Mouse (Mus musculus) megakaryocyte progenitor cell, adult 5-6 weeks (primary cell): ENCODE results near the gene Ankmy1. TPM values are rescaled to one million over a fixed set of nuclear protein-coding genes. Genes with fewer than 3 reads are reported as not detected.
A peak's percentile ranks its signal among the peaks of the same experiment; 100 is the strongest.

Experiments used
- ATAC-seq: replicated peaks from 2 replicates; pipeline ENCODE4 v1.8.0; 2016; ENCODE audit warnings: mild to moderate bottlenecking, moderate TSS enrichment, inconsistent platforms; ENCODE audit not compliant: poor library complexity
- total RNA-seq, 2 experiments: library from RNA; stranded (forward) in 1 of 2; stranded (reverse) in 1 of 2; fragments of 157-497, 149-512 nt in 1 of 2; fragments of 200-1000 nt in 1 of 2; gene quantifications; 2 replicates each; pipeline versions ENCODE4 v1.2.3 to v1.2.4; 2015 to 2017

Ankmy1 gene
- total RNA-seq, 2 experiments from 2014 or later, result 0.27 TPM; not detected in 1

DNA sequence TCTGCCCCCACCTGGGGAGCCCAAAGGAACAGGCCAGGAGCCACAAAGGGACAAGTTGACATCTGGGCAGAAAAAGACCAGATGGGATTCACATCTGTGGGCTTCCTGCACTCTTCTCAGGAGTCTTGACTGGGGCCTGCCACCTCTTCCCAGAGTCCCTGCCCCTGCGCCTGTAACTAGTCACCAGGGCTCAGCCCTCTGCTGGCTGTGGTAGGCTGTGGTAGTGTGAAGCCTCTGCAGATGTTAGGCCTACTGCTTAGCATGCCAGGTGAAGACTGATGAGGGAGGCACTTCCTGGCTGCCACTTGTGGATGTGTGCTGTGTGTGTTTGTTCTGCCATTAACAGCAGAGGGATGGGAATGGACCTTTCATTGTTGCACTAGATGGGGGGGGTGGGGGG, 9.6 kb upstream of the Ankmy1 start:
- peak; percentile 24 for ATAC-seq

DNA sequence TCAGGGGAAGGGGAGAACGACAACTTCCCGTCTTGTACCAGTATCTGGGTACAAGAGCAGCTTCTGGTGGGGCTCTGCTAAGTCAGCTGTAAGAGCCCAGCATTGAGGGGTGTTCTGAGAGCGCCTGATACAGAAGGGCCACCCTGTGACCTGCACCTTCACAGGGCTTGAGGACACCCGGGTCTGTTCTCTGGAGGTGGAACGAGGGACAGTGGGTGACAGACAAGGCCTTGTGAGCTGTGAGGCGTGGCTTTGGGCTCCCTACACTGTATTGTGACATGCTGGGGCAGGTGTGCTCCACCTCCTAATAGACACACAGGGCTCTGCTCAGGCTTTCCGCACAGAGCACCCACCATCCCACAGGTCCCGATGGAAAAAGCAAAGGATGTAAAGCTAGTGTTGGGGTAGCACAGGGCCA, 9.0 kb upstream of the Ankmy1 start:
- no peak for ATAC-seq

DNA sequence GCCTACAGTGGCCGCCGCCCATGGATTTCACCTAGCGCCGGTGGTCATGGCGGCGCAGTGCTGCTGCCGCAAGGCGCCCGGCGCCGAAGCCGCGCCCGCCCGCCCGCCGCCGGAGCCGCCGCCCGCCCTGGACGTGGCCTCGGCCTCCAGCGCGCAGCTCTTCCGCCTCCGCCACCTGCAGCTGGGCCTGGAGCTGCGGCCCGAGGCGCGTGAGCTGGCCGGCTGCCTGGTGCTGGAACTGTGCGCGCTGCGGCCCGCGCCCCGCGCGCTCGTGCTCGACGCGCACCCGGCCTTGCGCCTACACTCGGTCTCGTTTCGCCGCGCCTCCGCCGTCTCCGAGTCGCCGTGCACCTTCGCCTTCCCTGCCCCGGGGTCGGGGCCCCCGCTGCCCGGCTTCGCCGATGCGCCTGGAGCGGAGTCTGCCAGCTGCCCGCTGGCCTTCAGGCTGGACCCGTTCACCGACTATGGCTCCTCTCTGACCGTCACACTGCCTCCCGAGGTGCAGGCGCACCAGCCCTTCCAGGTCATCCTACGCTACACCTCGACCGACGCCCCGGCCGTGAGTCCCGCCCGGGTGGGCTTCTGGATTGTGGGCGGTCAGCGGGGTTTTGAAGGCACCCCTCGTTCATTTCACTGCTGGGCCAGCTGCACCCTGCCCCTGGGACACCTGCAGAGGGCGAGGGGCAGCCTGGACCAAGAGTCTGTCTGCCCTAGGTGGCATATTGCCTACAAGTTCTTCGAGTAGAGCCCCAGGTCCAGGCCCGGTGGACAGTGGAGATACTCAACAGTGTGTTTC, 8.4 kb upstream of the Ankmy1 start:
- ATAC-seq, result no peak

DNA sequence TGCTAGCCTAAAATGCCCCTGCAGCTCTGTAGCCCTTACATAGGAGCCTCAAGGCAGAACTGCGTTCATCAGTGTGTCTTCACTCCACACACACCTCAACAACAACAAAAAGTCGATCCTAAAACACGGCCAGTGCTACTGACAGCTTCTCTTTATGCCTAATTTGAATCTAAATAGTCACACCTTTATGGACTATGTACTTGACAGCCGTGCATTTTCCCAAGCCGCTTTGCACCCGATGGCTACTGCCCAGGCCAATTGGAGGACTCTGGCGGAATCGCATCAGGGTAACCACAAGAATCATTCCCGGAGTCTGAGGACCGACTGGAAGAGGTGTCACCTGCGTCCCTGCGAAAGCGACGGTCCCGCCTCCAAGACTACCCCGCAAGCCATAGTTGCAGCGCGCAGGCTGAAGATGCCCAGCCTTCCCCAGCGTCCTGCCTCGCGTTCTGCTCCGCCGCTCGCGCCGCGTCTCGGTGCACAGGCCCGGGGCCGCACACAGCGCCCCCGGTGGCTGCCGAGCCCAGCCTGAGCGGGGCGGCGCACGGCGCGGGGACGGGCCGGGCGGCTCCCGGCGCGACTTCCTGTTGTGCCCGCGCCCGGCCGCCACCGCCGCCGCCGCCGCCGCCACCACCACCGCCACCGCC, 7.7 kb upstream of the Ankmy1 start, which contains the start of gene Rnpepl1:
TSS of gene Rnpepl1 (plus strand) at position 545 of the 647 bp plus-strand sequence.
- peak; percentile 47 for ATAC-seq

DNA sequence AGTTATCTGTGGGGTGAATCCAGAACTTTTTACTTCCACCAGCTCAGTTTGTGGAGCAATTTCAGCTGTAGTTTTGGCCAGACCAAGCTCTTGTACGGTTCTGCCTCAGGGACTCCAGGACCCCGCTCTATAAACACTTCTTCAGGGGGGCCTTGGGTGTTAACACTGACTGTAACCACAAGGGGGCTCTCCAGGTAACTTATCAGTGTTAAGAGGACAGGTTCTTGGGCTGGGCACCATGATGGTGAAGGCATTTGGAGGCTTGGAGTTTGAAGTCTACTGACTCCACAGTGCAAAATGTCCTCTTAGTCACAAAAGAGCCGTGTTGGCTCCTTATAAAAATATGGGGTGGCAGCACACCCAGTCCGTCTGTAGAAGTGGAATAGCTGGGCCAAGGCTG, 6.4 kb upstream of the Ankmy1 start:
- no peak for ATAC-seq

DNA sequence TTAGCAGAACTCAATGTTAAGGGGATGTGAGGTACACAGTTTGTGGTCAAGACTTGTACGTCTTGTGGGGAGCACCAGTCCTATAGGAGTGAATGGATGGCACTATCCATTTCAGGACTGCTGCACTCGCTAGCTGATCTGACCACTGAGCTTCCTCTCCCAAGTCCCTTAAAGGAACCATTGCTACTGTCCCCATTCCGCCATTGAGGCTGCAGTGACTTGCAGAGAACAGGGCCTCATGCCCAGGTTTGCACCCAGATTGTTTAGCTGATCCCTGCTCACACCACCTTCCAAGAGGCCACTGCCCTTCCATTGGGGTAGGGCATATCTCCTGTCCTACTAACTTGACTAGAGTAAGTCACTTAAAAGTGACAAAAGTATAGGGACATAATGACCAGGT, 6.0 kb upstream of the Ankmy1 start:
- no peak for ATAC-seq

DNA sequence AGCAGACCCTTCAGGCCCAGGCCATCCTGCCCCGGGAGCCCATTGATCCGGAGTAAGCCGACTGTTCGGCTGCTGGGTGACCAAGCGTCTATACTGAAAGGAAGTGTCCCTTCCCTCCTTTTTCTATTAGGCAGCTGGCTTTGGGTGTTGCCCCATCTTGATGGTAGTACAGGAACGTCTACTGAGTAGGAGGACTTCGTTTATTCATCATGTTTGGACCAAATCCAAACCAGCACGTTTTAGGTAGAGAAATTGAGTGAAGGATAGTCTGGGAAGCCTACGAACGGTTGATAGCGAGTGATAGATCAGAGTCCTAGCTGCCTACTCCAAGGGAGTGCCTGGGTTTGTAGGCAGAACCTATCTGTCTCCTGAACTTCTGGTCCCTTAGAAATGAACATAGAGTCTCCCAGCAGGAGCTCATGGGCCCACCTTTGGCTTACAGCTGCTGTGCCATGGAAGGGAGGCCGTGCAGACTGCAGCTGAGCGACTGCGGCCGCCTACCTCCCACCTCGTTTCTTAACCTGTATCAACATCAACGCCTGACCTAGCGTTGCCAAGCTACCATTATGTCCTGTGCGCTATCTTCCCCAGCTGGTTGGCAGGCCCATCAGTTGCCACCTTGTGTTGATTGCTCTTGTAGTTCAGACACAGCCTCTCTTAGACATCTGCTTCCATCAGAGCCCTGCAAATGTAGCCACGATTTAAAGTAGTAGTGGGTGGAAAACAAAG, 5.1 kb upstream of the Ankmy1 start:
- peak; percentile 14 for ATAC-seq

DNA sequence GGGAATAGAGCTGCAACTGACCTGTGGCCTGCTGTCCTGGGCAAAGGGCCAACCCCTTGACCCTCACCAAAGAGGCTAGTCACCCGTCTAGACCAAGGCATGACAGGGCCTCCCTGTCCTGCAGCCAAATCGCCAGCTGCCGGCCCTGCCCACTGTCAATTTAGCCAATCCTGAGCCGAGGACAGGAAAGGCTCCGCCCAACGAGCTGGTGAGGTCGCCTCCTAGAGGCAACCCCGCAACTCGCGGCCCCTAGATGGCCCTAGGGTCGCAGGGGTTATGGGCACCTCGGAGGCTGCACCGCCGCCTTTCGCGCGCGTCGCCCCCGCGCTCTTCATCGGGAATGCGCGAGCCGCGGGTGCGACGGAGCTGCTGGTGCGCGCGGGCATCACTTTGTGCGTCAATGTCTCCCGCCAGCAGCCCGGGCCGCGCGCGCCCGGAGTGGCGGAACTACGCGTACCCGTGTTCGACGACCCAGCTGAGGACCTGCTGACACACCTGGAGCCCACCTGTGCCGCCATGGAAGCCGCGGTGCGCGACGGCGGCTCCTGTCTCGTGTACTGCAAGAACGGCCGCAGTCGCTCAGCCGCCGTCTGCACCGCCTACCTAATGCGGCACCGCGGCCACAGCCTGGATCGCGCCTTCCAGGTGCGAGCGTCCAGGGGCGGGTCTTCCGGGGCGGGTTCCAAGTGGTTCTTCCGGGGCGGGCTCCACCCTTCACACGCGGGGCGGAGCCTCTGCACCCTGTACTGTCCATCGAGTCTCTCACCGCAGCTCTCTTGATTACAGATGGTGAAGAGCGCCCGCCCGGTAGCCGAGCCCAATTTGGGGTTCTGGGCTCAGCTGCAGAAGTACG, 4.3 kb upstream of the Ankmy1 start, which contains the start of gene Dusp28:
TSS of gene Dusp28 (plus strand) at position 203 of the 853 bp plus-strand sequence.
- ATAC-seq, result peak; percentile 61

DNA sequence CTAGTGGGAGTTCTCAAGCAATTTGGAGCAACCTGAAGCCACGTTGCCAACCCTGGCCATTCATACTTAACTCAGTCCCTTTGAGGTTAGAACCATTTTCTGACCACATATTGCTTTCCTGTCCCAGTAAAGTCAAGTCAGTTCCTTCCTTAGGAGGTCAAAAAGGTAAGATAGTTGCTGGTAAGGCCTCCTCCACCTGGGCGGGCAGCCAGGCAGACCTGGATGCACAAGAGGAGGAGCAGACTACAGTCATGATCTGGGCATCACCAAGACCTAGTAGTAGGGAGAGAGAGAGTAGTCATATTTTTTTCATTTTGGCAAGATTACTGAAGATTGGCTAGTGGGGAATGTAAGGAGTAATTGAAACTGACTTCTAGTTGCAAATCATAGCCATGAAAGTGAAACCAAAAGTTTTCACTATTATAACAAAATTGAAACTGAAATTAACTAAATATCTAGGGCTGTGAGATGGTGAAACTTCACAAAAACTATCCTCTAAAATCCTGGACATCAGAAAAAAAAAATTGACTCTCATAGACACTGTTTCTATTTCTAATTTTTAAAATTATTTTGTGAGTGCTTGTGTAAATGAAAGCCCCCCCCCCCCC, 3.1 kb upstream of the Ankmy1 start:
- ATAC-seq, result no peak

DNA sequence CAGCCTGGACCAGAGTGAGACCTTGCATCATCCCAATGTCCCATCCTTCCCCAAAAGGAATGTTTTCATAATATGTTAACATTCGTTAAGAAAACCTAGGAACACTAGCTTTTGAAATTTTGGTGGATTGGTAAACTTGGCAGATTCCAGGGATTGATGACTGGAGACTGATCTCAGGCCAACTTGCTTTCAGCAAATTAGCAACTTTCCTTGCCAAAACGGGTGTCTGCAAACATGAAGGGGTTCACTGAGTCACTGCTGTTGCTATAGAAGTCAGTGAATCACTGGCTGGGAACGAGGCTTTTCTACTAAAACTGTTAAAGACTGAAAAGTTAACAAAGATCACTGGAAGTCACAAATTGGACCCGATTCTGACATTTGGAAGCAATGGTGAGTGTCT, 921 bp upstream of the Ankmy1 start:
- no peak for ATAC-seq

DNA sequence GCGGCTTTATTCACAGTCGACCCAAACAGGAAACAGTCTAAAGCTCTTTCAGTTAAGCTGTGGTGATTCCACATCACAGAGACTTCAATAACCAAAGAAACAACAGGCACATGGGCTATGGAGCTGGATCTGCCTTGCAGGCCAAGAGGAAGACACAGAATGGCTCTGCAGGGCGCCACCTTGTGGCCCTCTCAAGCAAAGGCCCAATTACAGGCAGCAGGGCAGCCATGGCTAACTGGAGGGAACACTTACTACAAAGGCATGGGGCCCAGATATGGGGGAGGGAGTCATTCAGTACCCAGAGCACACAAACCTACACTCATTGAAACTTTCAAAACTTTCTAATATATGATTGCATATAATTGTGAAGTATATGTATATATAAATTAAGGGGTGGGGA, 7.6 kb downstream of the Ankmy1 start:
- ATAC-seq, result peak; percentile 99

DNA sequence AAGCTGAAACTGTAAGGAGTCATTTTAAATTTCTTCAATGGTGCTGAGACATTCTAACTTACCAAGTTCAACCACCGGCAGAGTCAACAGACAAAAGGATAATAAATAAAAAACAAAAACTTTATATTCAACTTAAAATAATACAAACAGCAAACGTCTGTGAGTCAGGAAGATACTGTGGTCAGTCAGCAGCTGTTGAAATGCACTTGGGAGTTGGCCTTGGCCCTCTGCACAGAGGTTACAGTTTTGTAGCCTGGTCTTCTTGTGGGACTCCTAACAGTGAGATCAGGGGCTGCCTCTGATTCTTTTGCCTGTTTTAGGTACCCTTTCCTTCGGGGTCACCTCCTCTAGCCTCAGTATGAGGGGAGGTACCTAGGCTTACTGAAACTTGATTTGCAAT, 8.8 kb downstream of the Ankmy1 start:
- no peak for ATAC-seq

DNA sequence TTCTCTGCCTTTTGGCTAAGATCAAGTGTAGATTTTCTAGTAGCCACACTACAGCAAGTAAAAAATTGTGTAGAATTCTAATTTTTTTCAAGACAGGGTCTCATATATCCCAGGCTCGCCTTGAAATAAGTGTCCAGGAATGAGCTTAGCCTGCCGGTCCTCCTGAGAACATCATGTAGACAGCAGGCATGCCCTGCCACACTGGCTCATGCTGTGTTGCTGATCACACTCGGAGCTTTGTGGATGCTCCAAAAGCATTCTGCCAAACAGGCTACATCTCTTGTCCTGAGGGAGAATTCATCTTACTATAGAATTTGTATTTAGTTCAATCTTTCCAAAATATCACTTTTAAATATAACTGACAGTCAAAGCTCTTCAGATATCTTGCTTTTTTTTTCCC, 9.9 kb downstream of the Ankmy1 start:
- ATAC-seq, result no peak

DNA sequence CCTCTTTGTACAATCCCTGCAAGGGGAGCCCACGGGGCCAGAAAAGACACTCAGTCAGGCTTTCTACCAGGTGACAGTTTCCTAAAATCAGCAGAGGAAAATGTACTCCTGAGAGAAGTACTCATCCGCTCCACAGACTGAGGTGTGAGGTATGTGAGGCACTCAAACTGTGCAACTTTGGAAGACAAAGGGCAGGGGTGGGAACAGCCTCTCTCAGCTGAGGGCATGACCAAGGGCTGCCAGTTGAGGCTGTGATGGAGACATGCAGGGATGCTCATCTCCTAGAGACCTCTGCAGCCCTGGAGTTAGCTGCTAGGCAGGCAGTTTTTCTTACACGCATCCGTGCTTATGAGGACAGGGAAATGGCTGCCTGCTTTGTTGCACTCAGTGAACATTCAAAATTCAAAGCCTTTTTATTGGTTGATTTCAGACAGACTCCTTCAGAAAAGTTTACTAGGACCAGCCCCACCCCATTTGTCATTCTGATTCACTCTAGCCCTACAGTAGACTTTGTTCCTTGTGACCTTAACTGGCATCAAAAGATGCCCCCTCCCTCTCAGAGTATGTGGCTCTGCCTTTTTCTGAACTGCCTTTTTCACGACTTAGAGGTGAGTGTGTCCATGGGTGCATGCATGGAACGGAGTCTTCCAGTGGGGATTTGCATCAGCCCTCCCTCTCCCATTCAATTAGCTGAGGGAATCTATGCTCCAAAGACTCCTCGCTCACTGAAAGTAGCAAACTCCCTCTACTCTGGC, 13.6 kb downstream of the Ankmy1 start:
- ATAC-seq, result no peak

DNA sequence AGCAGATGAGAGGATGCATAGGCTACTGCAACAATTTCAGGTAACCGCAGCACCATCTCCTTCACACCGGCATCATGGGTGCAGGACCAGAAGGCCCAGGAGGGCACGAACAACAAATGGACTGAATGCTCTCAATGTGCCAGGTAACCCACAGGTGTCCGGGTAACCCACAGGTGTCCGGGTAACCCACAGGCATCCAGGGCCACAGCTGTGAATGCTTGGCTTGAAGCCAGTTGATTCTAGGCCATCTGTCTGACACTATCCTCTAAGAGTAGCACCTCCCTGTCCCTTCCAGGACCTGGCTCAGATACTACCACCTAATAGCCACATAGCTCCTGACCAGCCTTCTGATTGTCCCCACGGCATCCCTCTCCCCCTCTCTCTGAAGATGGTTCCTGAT, 20.7 kb downstream of the Ankmy1 start:
- no peak for ATAC-seq

DNA sequence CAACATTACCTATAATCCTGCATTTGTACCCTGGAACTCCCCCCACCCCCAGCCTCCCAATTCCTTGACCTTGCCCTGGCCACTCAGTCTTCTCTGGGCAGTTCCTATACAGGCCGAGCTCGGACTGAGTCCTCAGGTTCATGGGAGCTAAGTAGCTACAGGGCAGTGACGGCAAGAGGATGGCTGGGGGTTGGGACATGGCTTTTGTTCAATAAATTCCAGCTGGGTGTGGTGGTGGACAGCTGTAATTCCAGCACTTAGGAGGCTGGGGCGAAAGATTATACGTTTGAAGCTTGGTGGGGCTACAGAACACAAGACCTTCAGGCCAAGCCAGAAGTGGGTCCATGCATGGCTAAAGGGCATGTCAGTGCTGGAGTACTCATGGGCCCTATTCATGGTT, 22.6 kb downstream of the Ankmy1 start:
- ATAC-seq, result no peak

DNA sequence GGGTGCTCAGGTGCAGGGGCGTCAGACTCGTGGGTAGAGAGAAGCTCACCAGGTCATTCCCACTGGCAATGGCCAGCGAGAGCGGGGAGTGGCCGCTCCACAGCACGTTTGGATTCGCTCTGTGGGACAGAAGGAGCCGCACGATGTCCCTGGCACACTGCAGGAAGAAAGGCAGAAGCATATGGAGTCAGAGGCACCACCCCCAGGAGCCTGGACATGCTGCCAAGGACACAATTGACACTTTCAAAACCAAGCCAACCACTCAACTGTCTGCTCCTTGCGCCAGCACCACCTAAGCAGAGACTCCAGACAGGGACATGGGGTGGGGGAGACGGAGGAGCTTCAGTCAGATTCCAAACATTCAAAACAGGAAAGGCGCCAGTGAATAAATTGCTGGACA, 23.4 kb downstream of the Ankmy1 start:
- ATAC-seq, result no peak

DNA sequence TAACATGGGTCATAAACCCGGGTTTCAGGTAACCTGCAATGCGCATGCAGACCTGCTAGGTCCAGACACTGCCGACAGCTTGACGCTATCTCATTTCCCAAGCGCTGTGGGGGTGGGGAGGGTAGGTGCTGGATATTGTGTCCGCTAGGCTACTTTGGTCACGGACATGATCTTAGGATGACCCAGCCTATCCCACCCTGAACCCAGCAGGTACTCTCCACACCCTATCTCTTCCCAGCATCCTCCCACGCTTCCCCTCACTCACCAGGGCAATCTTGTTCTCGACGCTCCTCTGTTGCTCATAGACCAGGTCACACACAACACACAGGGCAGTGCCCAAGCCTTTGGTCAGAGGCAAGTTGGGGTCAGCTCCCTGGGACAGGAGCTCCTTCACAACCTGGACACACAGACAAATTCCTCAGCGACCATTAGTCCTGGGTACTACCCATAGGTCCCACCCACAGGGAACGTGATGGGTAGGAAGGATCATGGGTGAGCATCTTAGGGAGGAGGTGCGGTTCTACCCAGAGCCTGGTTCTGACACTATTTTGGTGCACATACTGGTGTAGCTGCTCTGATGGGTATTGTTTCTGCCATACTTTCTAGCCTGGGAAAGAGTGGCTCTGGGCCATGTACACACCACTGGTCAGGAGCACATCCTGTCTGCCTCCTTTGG, 24.5 kb downstream of the Ankmy1 start:
- ATAC-seq, result no peak

DNA sequence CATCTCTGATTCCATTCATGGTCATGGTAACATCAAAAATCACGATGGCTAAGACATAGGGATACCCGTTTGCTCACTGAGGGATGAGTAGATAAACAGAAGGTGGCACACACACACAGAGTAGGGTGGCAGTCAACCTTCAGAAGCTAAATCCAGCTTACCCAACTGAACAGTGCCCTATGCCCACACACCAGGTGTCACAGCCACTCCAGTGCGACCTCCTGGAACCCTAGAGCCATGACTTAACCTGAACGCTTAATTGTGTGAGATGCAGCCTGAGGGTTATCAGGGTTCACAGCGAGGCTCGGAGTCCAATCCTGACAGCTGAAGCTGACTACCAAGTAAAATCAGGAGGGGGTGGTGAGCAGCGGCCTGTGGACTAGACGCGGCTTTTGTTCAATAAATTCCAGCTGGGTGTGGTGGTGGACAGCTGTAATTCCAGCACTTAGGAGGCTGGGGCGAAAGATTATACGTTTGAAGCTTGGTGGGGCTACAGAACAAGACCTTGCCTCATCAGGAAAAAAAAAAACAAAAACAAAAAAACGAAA, 25.2 kb downstream of the Ankmy1 start:
- no peak for ATAC-seq
